Mouse (Mus musculus): ENCODE results near the gene Prph. TPM values are rescaled to one million over a fixed set of nuclear protein-coding genes. Genes with fewer than 3 reads are reported as not detected.

Gene Prph
- polyA plus RNA-seq (2012), result not detected in 2 replicates

DNA sequence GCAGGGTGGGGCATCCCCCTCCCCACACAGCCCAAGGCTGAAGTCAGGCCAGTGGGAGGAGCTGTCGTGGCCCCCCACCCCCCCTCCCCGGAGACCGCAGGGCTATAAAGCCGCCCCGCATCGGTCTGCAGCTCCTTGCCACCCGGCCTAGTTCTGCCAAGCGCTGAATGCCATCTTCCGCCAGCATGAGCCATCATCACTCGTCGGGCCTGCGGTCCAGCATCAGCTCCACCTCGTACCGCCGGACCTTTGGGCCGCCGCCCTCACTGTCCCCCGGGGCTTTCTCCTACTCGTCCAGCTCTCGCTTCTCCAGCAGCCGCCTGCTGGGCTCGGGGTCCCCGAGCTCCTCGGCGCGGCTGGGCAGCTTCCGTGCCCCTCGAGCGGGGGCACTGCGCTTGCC lies at the start of gene Prph:
TSS of gene Prph (plus strand) at position 135 of the 400 bp plus-strand sequence.
- TF ChIP-seq GATA1 (IDR thresholded peaks at IDR 0.05; ENCODE audit: low read length), result no peak

DNA sequence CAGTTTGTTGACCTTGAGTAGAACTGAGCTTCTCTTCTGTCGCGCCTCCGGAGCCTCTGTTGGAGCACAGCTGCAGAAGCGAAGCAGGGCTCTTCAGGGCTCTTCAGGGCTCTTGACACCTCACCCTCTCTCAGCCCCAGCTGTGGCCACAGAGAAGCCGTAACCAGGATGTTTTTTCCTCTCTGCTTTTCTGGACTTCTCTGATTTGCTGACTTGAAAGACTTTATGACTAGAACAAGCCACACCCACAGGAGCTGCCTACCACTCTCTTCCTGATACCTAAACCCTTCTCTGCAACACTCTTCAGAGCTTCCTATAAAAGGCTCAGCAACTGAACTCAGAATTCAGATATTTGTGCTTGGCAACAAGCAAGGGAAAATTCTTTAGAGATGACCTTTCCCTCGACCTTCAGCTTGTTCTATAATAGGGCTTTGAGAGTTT lies 46.2 kb upstream of the Prph start:
- no peak for TF ChIP-seq GATA1 (IDR thresholded peaks at IDR 0.05; ENCODE audit: low read length)

DNA sequence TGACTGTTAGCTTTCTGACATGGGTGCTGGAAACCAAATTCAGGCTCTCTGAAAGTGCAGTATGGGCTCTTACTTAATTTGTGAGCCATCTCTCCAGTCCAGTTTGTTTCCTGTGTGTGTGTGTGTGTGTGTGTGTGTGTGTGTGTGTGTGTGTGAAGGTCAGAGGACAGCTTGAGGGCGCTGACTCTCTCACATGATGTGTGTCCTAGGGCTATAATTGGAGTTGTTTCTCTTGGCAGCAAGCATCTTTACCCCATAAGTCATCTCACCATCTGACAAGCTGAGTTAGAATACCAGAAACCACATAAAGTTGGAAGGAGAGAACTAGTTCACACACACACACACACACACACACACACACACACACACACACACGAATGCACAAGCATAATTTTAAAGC lies 44.1 kb upstream of the Prph start:
- TF ChIP-seq GATA1 (IDR thresholded peaks at IDR 0.05; ENCODE audit: low read length), result no peak

DNA sequence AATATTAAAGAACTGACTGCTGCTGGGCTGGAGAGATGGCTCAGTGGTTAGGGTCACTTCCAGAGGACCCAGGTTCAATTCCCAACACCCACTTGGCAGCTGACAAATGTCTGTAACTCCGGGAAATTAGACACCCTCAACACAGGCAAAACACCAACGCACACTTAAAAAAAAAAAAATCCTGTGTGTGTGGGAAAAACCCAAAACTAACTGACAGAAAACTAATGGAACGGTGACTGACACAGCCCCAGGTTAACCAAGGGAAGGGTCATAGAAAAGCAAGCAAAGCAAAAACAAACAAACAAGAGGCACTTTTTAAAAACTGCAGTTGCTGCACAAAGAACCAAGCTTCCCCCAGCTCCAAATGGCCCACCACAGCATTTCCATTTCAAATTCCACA lies 43.0 kb upstream of the Prph start:
- TF ChIP-seq GATA1 (IDR thresholded peaks at IDR 0.05; ENCODE audit: low read length), result no peak

DNA sequence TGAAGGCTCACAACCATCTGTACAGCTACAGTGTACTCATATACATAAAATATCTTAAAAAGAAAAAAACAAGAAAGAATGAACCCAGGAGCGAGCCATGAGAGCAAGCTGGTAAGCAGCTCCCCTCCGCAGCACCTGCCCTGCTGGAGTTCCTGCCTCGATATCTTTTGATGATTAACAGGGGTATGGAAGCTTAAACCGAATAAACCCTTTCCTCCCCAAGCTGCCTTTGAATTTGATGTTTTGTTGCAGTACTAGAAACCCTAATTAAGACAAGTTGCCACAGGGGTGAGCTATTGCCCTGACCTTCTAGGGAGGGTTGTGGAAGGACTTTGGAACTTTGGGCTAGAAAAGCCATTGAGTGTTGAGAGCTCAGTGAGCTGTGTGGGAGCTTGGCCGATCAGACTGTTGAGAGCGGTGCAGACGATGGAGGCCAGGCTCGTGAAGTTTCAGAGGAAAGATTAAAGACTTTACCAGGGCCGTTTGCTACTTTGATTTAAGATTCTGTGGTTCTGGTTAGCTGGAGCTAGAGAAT lies 40.4 kb upstream of the Prph start:
- TF ChIP-seq GATA1 (IDR thresholded peaks at IDR 0.05; ENCODE audit: low read length), result no peak

DNA sequence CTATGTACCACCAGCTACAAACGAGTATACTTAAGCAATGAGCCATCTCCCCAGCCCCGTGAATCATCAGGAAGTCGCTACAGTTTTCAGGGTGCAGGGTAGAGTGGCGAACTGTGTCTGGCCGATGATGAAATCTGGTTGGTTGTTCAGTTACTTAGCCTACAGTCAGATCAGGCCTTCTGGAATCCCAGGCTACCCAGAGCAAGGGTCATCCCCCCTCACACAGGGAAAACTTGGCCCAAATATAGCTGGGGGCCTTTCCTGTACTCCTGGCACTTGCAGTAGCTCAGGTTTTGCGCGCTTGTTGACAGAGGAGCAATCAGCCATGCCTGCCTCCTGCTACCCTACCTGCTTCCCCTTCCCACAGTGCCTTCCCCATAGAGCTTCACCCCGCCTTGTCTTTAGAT lies 37.6 kb upstream of the Prph start:
- no peak for TF ChIP-seq GATA1 (IDR thresholded peaks at IDR 0.05; ENCODE audit: low read length)

DNA sequence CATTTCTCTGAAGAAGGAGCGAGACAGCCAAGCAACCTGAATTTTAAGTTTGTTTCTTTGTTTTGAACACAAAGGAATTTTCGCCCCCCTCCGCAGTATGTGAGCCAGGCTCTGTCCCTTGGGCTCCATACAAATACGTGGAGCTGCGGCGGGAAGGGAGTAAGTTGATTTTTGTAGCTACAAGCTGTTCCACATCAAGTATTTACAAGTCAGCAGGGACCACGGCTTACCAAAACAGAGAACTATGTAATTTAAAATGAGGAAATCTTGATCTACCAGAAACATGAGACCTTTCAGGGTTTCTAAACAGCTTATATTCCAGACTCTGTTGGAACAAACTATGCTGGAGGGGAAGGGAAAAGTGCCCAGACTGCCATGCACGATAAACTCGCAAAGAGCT lies 37.0 kb upstream of the Prph start:
- no peak for TF ChIP-seq GATA1 (IDR thresholded peaks at IDR 0.05; ENCODE audit: low read length)

DNA sequence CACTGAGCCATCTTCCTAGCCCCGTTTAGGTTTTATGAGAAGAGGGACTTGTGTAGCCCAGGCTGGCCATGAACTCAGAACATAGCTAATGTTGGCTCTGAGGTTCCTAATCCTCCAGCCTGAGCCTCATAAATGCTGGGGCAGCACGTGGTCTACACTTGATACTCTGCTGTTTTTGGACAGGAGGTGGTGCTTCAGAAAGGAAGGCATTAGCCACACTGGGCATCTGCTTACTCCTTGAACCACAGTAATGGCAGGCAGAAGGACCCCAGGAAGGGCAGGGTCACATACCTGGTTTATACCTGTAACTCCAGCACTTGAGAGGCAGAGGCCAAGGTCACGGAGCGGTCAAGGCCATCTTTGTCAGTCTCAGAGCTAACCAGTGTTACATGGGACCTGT lies 36.3 kb upstream of the Prph start:
- no peak for TF ChIP-seq GATA1 (IDR thresholded peaks at IDR 0.05; ENCODE audit: low read length)

DNA sequence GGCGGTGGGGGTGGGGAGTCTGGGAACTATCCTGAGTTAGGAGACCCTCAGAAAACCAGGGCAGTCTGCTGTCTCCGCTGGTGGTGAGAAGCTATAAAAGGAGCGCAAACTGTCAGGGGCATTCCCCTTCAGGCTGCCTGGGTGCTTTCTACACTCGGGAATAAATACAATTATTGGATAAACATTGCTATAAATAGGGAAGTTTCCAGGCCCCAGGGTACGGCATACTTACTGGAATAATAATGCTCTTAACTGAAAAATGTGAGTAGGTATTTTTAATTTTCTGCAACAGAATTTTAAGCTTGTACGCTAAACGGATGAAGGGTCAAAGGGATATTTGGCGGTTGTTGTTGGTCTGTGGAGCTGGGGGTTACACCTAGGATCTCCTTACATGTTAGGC lies 35.5 kb upstream of the Prph start:
- no peak for TF ChIP-seq GATA1 (IDR thresholded peaks at IDR 0.05; ENCODE audit: low read length)

DNA sequence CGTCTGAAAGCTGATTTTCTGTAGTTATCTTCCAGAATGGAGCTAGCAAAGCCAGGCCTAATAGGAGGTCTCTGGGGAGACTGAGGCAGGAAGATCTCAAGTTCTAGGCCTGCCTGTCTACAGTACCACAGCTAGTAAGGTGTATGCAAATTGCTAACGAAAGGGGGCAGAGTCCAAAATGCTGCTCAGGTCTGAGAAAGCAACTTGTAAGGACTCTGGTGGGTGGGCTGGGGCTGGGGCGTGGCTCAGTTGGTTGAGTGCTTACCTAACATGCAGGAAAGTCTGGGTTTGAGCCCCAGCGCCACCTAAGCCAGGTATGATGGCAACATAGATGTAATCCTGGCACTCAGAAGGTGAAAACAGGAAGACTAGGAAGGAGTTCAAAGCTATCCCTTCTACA lies 34.8 kb upstream of the Prph start:
- no peak for TF ChIP-seq GATA1 (IDR thresholded peaks at IDR 0.05; ENCODE audit: low read length)

DNA sequence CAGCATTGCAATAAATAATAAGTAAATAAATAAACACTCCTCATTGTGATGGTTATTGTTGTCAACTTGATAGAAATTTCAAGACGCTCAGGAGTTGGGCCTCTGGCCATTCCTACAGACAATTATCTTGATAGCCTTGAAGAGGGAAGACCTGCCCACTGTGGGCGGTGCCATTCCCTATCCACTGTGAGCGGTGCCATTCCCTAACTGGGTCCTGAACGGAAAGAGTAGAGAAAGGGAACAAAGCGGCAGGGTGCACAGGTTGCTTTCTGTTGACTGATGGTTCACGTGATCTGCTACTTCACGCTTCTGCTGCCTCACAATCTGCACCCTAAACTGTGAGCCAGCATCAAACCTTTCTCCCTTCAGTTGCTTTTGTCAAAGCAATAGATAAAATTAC lies 33.7 kb upstream of the Prph start:
- no peak for TF ChIP-seq GATA1 (IDR thresholded peaks at IDR 0.05; ENCODE audit: low read length)

DNA sequence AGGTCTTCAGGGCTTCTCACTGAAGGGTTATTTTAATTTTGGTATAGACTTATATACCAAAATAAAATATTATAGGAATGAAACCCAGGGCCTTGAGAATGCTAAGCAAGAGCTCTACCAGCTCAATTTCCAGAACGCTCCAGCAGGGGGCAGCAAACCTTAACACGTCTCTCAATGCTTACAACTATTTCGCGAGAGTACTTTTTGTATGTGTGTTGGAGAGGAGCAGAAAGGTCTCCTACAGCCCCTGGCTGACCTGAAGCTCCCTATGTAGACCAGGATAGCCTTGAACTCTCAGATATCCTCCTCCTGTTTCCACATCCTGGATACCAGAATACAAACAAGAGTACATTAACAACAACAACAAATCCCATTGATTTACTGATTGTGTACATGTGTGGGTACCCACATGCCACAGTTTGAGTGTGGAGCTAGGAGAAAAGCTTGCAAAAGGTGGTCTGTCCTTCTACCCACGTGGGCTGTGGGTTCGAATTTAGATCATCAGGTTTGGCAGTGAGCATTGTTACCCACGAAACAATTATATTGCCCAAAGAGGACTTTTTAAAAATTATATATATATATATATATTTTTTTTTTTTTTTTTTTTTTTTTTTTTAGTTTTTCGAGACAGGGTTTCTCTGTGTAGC lies 30.2 kb upstream of the Prph start:
- no peak for TF ChIP-seq GATA1 (IDR thresholded peaks at IDR 0.05; ENCODE audit: low read length)

DNA sequence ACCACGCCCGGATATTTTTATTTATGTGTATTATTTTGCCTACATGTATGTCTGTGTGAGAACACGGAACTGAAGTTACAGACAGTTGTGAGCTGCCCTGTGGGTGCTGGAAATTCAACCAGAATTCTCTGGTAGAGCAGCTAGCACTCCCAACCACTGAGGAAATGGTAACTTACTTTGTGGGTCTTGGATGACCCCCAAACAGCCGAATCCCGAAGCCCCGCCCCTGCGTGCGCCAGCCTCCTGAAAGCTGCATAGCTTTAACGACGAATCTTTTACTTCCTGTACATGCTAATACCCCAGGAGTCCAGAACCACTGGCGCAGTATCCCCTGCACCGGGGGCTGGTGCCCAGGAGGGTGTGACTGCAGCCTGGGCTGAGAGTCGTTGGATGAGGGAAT lies 29.6 kb upstream of the Prph start:
- TF ChIP-seq GATA1 (IDR thresholded peaks at IDR 0.05; ENCODE audit: low read length), result no peak

DNA sequence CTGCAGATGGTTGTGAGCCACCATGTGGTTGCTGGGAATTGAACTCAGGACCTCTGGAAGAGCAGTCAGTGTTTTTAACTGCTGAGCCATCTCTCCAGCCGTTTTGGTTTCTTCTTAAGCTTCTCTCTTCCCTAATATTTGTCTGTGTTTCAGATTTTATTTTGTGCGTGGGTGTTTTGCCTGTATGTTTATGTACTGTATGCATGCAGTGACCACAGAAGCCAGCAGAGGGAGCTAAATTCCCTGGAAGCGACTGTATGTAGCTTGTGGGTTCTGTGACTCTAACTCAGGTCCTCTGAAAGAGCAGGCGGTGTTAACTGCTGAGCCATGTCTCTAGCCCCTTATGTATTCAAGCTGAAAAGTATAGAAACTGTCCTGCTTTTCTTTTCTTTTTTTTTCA lies 28.7 kb upstream of the Prph start:
- TF ChIP-seq GATA1 (IDR thresholded peaks at IDR 0.05; ENCODE audit: low read length), result no peak

DNA sequence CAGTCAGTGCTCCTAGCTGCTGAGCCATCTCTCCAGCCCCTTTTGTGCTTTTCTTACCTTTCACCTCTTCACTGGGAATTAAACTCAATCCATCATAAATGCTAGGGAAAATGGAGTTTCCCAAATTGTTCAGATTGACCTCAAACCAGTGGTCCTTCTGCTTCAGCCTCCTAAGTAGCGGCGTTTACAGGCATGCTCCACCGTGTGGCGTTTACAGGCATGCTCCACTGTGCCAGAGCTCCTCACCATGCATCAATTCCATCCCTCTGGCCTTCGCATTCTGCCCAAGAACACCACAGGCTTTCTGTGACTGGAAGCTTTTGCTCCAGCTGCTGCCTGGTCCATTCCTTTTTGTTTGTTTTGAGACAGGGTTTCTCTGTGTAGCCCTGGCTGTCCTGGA lies 27.9 kb upstream of the Prph start:
- no peak for TF ChIP-seq GATA1 (IDR thresholded peaks at IDR 0.05; ENCODE audit: low read length)

DNA sequence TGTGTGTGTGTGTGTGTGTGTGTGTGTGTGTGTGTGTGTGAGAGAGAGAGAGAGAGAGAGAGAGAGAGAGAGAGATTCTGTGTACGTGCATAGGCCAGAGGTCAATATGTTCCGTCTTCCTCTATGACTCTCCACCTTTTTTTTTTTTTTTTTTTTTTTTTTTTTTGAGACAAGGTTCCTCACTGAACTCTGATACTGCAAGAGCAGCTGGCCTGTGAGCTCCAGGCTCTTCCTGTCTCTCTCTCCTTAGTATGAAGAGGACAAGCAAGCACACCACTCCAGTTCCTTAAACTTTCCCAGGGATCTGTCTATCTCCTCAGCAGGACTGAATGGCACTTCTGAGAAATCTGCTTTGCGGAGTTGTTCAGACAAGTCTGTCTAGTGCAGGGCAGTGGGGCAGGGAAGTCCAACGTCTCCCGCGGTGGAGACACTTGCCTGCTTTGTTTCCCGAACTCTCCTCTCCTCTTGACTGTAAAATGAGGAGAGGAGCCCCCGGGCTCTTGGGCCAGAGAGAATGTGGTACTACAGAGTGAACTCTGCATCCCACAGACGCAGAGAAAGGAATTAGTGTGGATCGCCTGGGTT lies 26.0 kb upstream of the Prph start:
- TF ChIP-seq GATA1 (IDR thresholded peaks at IDR 0.05; ENCODE audit: low read length), result no peak
